Mouse (Mus musculus) layer of hippocampus, postnatal 14 days (tissue): ENCODE results near the gene Magoh. TPM values are rescaled to one million over a fixed set of nuclear protein-coding genes. Genes with fewer than 3 reads are reported as not detected.

Experiments
- total RNA-seq, 2 experiments: library from RNA; stranded (reverse); gene quantifications; 2 replicates each; pipeline ENCODE4 v1.2.3; 2021

Gene Magoh
- total RNA-seq, 2 experiments from 2014 or later: 37.4 to 40.5 TPM

Other genes starting within 250 kb of the Magoh start
- gene Dmrtb1, start 195.5 kb upstream of the Magoh start, total RNA-seq: 1 to 10 TPM; 1.6 to 3.0 TPM
- 100 to 1,000 TPM; 116 to 132 TPM for gene Lrp8, start 77.5 kb upstream of the Magoh start, total RNA-seq
- gene 0610037L13Rik, start 10.1 kb downstream of the Magoh start, total RNA-seq: 10 to 100 TPM; 61.0 to 69.7 TPM
- 1 to 10 TPM; 8.4 to 8.9 TPM for gene Cpt2, start 43.9 kb downstream of the Magoh start, total RNA-seq
- gene Slc1a7, start 88.6 kb downstream of the Magoh start, total RNA-seq: under 1 TPM in 1 of 2 experiments, not detected in 1; 0.12 TPM
- gene Podn, start 216.7 kb downstream of the Magoh start, total RNA-seq: 10 to 100 TPM in 1 of 2 experiments, 1 to 10 TPM in 1; 8.8 to 11.5 TPM